Mouse (Mus musculus) C2C12 (cell line): ENCODE measurements around the gene Med13l.

Experiments used
- CEBPB ChIP-seq: IDR thresholded peaks from one replicate; pipeline ENCODE4 v1.6.1; 2011; ENCODE audit warnings: low read depth, mild to moderate bottlenecking, control low read depth, moderate library complexity
- CTCF ChIP-seq: IDR thresholded peaks from one replicate; pipeline ENCODE4 v1.5.1; 2011; ENCODE audit not compliant: control insufficient read depth, insufficient read depth, insufficient read length
- FOSL1 ChIP-seq: IDR thresholded peaks from one replicate; pipeline ENCODE4 v1.8.0; 2011; ENCODE audit warnings: mild to moderate bottlenecking, low read length; ENCODE audit not compliant: poor library complexity, insufficient read depth, severe bottlenecking
- MYOG ChIP-seq: IDR thresholded peaks from one replicate; pipeline ENCODE4 v1.6.1; 2011; ENCODE audit not compliant: control insufficient read depth, insufficient read length; ENCODE audit errors: extremely low read depth

GRCm38 (mm10) chr5:118637931-118638330 is 77.5 kb downstream of the Med13l start:
- TF ChIP-seq CTCF (no peak), CEBPB (no peak), MYOG (no peak), FOSL1 (no peak)
